Mouse (Mus musculus) adipocyte (in vitro differentiated cells): ENCODE data around the gene Oog4.
"Not testable (repeated sequence)": the region's sequence is repeated elsewhere in the genome, so short reads cannot be mapped to it uniquely, and the experiment has no call there.

Source experiments
- DNase-seq: peaks from one replicate; pipeline ENCODE4 v3.0.0-alpha.2; 2016; ENCODE audit warnings: low spot score

The Oog4 gene

GRCm38 (mm10) chr4:143450224-143450623 lies at the start of gene Oog4:
Gene Oog4, minus strand, starts transcription at chr4:143450324.
- no peak for DNase-seq

- DNase-seq: not testable (repeated sequence)
These were observed 23.4 kb downstream of the Oog4 start for GRCm38 (mm10) chr4:143426770-143427169.

- no peak for DNase-seq
These were observed 36.0 kb downstream of the Oog4 start for GRCm38 (mm10) chr4:143414121-143414520.

GRCm38 (mm10) chr4:143413621-143414020 lies 36.5 kb downstream of the Oog4 start:
- no peak for DNase-seq

GRCm38 (mm10) chr4:143412219-143413092 lies 37.7 kb downstream of the Oog4 start, which contains the start of gene Pramef8:
Gene Pramef8, plus strand, starts transcription at chr4:143412426.
- peak; percentile 96 for DNase-seq

- DNase-seq: peak; percentile 20
These were observed 38.4 kb downstream of the Oog4 start for GRCm38 (mm10) chr4:143411566-143412218.

- DNase-seq: no peak
These were observed 55.9 kb downstream of the Oog4 start, which contains the start of gene Pramel1 for GRCm38 (mm10) chr4:143394181-143394580. Gene Pramel1, plus strand, starts transcription at chr4:143394428.

GRCm38 (mm10) chr4:143388955-143389702 lies 61.0 kb downstream of the Oog4 start:
- DNase-seq: no peak
